Mouse (Mus musculus) liver, postnatal 0 days (tissue): ENCODE data around the gene Myl7.

Experiments
- CTCF ChIP-seq: sonication (generic); IDR thresholded peaks from 2 replicates; pipeline ENCODE4 v1.5.1; 2016; ENCODE audit warnings: antibody characterized with exemption, low read depth
- EP300 ChIP-seq: IDR thresholded peaks from 2 replicates; pipeline ENCODE4 v1.6.1; 2016; ENCODE audit warnings: antibody characterized with exemption, low read depth, mild to moderate bottlenecking

DNA sequence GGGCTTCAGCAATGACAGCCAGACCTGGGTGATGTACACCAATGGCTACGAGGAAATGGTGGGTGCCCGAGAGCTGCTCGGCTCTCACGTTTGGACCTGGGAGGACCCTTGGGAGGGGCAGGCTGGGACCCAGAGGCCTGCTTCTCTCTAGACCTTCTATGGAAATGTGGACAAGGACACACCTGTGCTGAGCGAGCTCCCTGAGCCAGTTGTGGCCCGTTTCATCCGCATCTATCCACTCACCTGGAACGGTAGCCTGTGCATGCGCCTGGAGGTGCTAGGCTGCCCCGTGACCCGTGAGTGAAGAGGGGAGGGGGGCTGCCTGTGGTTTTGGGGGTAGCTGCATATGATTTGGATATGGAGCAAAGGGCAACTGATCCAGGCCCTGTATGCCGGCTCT is 30.3 kb downstream of the Myl7 start:
- TF ChIP-seq EP300, result no peak
- no peak for TF ChIP-seq CTCF
